Mouse (Mus musculus) left cerebral cortex, postnatal 14 days (tissue): ENCODE measurements around the gene Cyp2j9. TPM values are rescaled to one million over a fixed set of nuclear protein-coding genes. Genes with fewer than 3 reads are reported as not detected.

Experiments used
- total RNA-seq, 2 experiments: library from RNA; stranded (reverse); gene quantifications; 2 replicates each; pipeline ENCODE4 v1.2.3; 2021

Cyp2j9 gene
- total RNA-seq, 2 experiments from 2014 or later, result 15.3 to 16.5 TPM

Other genes starting within 250 kb of the Cyp2j9 start
- gene Cyp2j11, start 242.9 kb downstream of the Cyp2j9 start, total RNA-seq, result not detected
- not detected for gene Cyp2j8, start 84.2 kb downstream of the Cyp2j9 start, total RNA-seq
- gene Cyp2j6, start 37.9 kb downstream of the Cyp2j9 start, total RNA-seq, result 10 to 100 TPM; 11.9 to 13.2 TPM
- not detected for gene Cyp2j5, start 72.6 kb upstream of the Cyp2j9 start, total RNA-seq
- not detected for gene Gm12695, start 193.6 kb upstream of the Cyp2j9 start, total RNA-seq